Mouse (Mus musculus) effector memory CD4-positive, alpha-beta T cell, adult 7 months (primary cell): ENCODE results near the gene Rnaseh1. TPM values are rescaled to one million over a fixed set of nuclear protein-coding genes. Genes with fewer than 3 reads are reported as not detected.

Experiments used
- polyA plus RNA-seq: library from polyadenylated mRNA; unstranded; fragments of 100-300 nt; shearing (Covaris generic); gene quantifications from one replicate; pipeline ENCODE4 v1.2.1, GENCODE M21; 2017

Rnaseh1 gene
- polyA plus RNA-seq = 35.2 TPM

DNA sequence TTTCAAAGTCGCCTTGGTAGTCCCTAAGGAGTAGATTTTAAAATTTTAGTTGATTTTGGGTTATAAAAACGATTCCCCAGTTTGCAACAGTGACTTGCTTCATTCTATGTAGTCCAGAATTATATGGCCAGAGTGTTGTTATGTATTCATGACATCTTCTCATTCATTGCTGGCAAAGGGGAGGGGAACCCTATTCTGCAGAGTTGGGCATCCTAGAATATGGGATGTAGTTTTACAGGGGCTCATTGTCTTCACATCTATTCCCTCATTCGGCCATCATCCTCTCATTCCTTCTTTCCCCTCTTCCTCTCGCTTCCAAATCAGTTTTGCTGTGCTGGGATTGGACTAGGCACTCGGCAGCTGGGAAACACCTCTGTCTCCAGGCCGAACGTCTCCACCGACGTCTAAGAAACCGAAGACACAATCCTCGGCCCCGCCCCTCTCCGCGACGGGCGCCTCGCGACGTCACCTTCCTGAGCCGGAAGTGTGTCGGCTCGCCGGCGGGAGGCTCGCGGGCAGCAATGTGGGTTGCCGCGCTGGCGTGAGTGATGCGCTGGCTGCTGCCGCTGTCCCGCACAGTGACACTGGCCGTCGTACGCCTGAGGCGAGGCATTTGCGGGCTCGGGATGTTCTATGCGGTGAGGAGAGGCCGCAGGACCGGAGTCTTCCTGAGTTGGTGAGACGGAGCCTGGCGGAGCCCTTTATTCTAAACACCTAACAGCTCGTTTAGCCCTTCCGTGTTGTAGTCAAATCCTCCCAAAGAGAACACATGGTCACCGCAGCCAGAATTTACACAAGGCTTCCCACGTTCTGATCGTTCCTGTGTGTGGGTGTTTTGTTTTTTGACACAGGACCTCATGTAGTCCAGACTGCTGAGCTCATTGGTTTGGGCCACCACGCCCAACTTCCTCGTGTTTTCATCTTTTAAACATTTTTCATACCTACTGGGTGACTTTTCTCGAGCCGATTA is at the start of gene Rnaseh1:
TSS of gene Rnaseh1 (plus strand) at position 462 of the 970 bp plus-strand sequence.

DNA sequence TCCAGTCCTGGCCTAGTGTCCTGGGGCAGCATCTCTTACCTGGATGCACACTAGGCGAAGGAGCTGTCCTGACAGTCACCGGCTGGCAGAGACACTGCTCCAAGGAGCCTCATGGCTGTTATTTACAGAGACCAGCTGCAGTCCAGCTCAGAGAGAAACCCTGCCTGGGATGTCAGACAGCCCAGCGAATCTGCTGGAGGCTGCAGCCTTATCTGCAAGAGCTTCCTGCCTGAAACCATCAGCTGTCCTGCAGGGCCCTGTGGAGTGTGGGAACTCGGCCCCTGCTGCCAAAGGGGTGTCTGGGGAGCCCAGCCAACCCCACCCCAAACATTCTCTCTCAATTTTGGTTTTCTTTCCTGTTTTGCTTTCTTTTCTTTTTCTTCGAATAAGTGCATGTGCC is 26.2 kb upstream of the Rnaseh1 start, which contains the start of gene Colec11:
TSS of gene Colec11 (minus strand) at position 183 of the 400 bp plus-strand sequence.

DNA sequence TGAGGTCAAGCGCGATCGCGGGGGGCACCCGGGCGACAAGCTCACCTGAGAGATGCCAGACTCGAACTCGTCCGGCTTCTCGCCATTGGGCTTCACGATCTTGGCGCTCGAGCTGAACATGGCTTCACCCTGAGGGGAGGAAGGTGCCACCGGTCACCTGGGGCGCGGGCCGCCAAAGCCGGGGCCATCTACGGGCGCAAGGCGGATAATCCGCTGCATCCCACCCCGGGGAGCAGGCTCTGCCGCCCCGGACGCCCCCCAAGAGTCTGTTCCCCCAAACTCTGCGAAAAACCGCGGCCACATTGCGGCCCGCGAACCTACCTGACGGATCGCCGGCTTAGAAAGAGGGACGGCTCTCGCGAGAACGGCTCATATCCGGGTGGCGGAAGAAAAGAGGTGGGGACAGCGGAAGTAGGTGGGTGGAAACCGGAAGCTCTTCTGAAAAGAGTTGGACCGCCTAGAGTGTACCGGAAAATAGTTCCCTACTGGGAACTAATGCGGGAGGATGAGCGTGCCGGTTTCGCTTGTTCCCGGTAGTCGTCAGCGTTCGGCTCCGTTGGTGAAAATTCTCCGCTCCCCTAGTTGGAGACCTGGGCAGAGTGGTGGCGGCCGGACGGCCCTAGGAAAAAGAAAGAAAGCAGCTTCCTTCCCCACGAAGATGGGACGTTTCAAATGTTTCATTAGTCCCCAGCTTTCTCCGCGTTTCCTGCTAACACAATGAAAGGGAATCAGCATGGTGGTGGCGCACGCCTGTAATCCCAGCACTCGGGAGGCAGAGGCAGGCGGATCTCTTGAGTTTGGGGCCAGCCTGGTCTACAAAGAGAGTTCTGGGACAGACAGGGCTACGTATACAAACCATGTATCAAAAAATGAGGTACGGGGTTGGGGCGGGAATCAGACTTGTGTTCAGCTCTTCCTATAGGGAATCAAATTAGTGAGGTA is 13.6 kb upstream of the Rnaseh1 start, which contains the start of gene Rps7:
TSS of gene Rps7 (minus strand) at position 419 of the 942 bp plus-strand sequence.

DNA sequence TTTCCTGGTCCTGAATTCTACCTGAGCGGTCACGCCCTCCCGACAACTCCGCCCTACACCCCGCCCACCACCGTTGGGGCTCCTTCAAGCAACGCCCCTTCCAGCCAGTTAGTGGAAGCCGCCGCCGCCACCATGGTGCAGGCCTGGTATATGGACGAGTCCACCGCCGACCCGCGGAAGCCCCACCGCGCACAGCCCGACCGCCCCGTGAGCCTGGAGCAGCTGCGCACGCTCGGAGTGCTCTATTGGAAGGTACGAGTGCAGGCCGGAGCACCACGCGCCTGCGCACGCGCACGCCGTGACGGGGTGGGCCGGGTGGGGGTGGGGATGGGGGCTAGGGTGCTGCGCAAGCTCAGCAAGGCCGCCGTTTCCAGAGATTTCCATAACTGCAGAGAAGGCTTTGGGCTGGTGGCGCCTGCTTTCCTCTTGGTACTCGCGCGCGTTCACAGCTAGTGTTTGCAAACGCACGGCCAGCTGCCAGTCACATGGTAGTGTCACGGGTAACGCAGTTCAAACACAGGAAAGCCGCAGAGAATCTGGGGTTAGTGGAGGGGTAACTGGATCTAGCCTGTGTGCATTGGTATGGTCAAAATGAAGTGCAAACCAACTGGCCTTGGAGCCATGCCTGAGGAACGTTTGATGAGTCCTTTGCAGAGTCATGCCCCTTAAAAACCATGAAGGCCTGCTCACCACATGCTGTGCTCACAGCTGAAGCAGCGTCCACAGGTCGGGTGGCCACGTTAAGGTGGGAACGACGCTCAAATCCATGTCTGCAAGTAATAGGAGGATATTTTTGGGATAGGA is 25.9 kb downstream of the Rnaseh1 start, which contains the start of gene Adi1:
TSS of gene Adi1 (plus strand) at position 111 of the 804 bp plus-strand sequence.

Other genes starting within 250 kb of the Rnaseh1 start
- not detected for gene Dcdc2c, start 97.2 kb upstream of the Rnaseh1 start, polyA plus RNA-seq
- 0.37 TPM for gene Allc, start 67.1 kb upstream of the Rnaseh1 start, polyA plus RNA-seq
- gene Colec11, start 26.2 kb upstream of the Rnaseh1 start, polyA plus RNA-seq = not detected
- gene Rps7, start 13.6 kb upstream of the Rnaseh1 start, polyA plus RNA-seq = 924 TPM
- 43.5 TPM for gene Adi1, start 25.6 kb downstream of the Rnaseh1 start, polyA plus RNA-seq
- gene Trappc12, start 100.9 kb downstream of the Rnaseh1 start, polyA plus RNA-seq = 55.2 TPM
- 44.4 TPM for gene Eipr1, start 102.2 kb downstream of the Rnaseh1 start, polyA plus RNA-seq